7 mouse cellular contexts compared by ENCODE assay signal in genomic region chr16:42873942-42874341, GRCm38 (mm10). TPM values are rescaled to one million over a fixed set of nuclear protein-coding genes. Genes with fewer than 3 reads are reported as not detected.
A peak's percentile ranks its signal among the peaks of the same experiment; 100 is the strongest.
DNase-seq lines count a peak whose midpoint lies in the region; ATAC-seq lines count a peak whose summit lies in the region.

No protein-coding gene starts in this region.

- 65% methylated on average over 3 of the region's 3 CpGs for WGBS in hindbrain, embryonic 12.5 days
- whole genome bisulfite sequencing in hindbrain, embryonic 11.5 days: 60% methylated on average over 3 of the region's 3 CpGs
- WGBS in neural tube, embryonic 13.5 days: 65% methylated on average over 3 of the region's 3 CpGs
- 64% methylated on average over 3 of the region's 3 CpGs for WGBS in limb, embryonic 10.5 days

- H3K36me3 ChIP-seq in hindbrain, embryonic 12.5 days: no peaks in the 10 kb centered on the region
- H3K36me3 ChIP-seq in hindbrain, embryonic 11.5 days (ENCODE audit: control insufficient read depth, insufficient read depth, low read length): no peaks in the 10 kb centered on the region
- no peaks in the 10 kb centered on the region for H3K36me3 ChIP-seq in neural tube, embryonic 13.5 days
- H3K36me3 ChIP-seq in limb, embryonic 10.5 days: no peaks in the 10 kb centered on the region

- H3K27me3 ChIP-seq in hindbrain, embryonic 12.5 days: no peaks in the 10 kb centered on the region
- H3K27me3 ChIP-seq in hindbrain, embryonic 11.5 days (ENCODE audit: control insufficient read depth, insufficient read depth, low read length): no peaks in the 10 kb centered on the region
- H3K27me3 ChIP-seq in neural tube, embryonic 13.5 days: no peaks in the 10 kb centered on the region
- H3K27me3 ChIP-seq in limb, embryonic 10.5 days (ENCODE audit: low read depth, poor library complexity, severe bottlenecking): no peaks in the 10 kb centered on the region

- peak overlapping the region; percentile 60; the same call in 1 of the 2 replicates for H3K27ac ChIP-seq in hindbrain, embryonic 12.5 days
- H3K27ac ChIP-seq in hindbrain, embryonic 11.5 days (ENCODE audit: low read depth, low read length): no peak overlapping the region
- H3K27ac ChIP-seq in neural tube, embryonic 13.5 days (replicated peaks): peak overlapping the region; percentile 97; the same call in 1 of the 2 replicates
- peak overlapping the region; percentile 97 for H3K27ac ChIP-seq in limb, embryonic 10.5 days

- 0 out of 2 replicates have a peak overlapping the region, but pooled peaks have one; percentile 49 for H3K4me2 ChIP-seq in hindbrain, embryonic 12.5 days (replicated peaks)
- no peak overlapping the region for H3K4me2 ChIP-seq in hindbrain, embryonic 11.5 days (replicated peaks; ENCODE audit: low read depth, low read length)
- no peak overlapping the region for H3K4me2 ChIP-seq in neural tube, embryonic 13.5 days

- no peak for DNase-seq in hindbrain, embryonic 11.5 days (ENCODE audit: low spot score)
- DNase-seq in neural tube, embryonic 10.5 days (ENCODE audit: extremely low spot score, low spot score): no peak
- no peak for DNase-seq in limb, embryonic 10.5 days (ENCODE audit: low spot score)
- no peak for DNase-seq in spleen, adult 12 weeks (ENCODE audit: low spot score)
- no peak for DNase-seq in thymus, postnatal 36 days

- H3K4me3 ChIP-seq in hindbrain, embryonic 12.5 days: no peak overlapping the region
- no peak overlapping the region for H3K4me3 ChIP-seq in hindbrain, embryonic 11.5 days (ENCODE audit: low read depth, low read length)
- no peak overlapping the region for H3K4me3 ChIP-seq in neural tube, embryonic 13.5 days
- H3K4me3 ChIP-seq in limb, embryonic 10.5 days: peak overlapping the region; percentile 71

- H3K9ac ChIP-seq in hindbrain, embryonic 12.5 days: no peak overlapping the region
- no peak overlapping the region for H3K9ac ChIP-seq in hindbrain, embryonic 11.5 days (ENCODE audit: low read depth, low read length)
- H3K9ac ChIP-seq in neural tube, embryonic 13.5 days: no peak overlapping the region

- no peak for ATAC-seq in hindbrain, embryonic 12.5 days (ENCODE audit: low FRiP score)
- ATAC-seq in hindbrain, embryonic 11.5 days (ENCODE audit: low FRiP score): no peak
- no peak for ATAC-seq in neural tube, embryonic 13.5 days (ENCODE audit: low read depth)

- no peaks in the 10 kb centered on the region for H3K9me3 ChIP-seq in hindbrain, embryonic 12.5 days (replicated peaks)
- H3K9me3 ChIP-seq in hindbrain, embryonic 11.5 days (ENCODE audit: control insufficient read depth, low read length): no peaks in the 10 kb centered on the region
- no peaks in the 10 kb centered on the region for H3K9me3 ChIP-seq in neural tube, embryonic 13.5 days
- H3K9me3 ChIP-seq in limb, embryonic 10.5 days (replicated peaks): no peaks in the 10 kb centered on the region

- peaks cover 5% of the 10 kb centered on the region; the same call in 1 of the 2 replicates for H3K4me1 ChIP-seq in hindbrain, embryonic 12.5 days
- no peaks in the 10 kb centered on the region for H3K4me1 ChIP-seq in hindbrain, embryonic 11.5 days (replicated peaks; ENCODE audit: control insufficient read depth, insufficient read depth, low read length)
- H3K4me1 ChIP-seq in neural tube, embryonic 13.5 days (replicated peaks): peaks cover 8% of the 10 kb centered on the region
- H3K4me1 ChIP-seq in limb, embryonic 10.5 days: peaks cover 22% of the 10 kb centered on the region

RNA-seq across cellular contexts. Expression of gene Zbtb20, which starts 1.7 kb away (rescaled TPM):
- polyA plus RNA-seq in hindbrain, embryonic 12.5 days (2016; fragmentation: Nextera tagmentation; extraction: Ambion mirVana): 62.9 and 64.6 TPM in 2 replicates
- 47.9 and 64.1 TPM in 2 replicates for polyA plus RNA-seq in hindbrain, embryonic 11.5 days (2014; fragmentation: Nextera tagmentation; extraction: Ambion mirVana)
- polyA plus RNA-seq in neural tube, embryonic 13.5 days (2015; fragmentation: Nextera tagmentation; extraction: Ambion mirVana): 61.5 and 71.4 TPM in 2 replicates
- polyA plus RNA-seq in limb, embryonic 10.5 days (2016; fragmentation: Nextera tagmentation; extraction: Ambion mirVana): 7.8 and 11.7 TPM in 2 replicates
